Mouse (Mus musculus) adipocyte (in vitro differentiated cells): ENCODE data around the gene Helz.
A peak's percentile ranks its signal among the peaks of the same experiment; 100 is the strongest.
"Not testable (repeated sequence)": the region's sequence is repeated elsewhere in the genome, so short reads cannot be mapped to it uniquely, and the experiment has no call there.

Source experiments
- DNase-seq: peaks from one replicate; pipeline ENCODE4 v3.0.0-alpha.2; 2016; ENCODE audit warnings: low spot score

Helz gene

DNA sequence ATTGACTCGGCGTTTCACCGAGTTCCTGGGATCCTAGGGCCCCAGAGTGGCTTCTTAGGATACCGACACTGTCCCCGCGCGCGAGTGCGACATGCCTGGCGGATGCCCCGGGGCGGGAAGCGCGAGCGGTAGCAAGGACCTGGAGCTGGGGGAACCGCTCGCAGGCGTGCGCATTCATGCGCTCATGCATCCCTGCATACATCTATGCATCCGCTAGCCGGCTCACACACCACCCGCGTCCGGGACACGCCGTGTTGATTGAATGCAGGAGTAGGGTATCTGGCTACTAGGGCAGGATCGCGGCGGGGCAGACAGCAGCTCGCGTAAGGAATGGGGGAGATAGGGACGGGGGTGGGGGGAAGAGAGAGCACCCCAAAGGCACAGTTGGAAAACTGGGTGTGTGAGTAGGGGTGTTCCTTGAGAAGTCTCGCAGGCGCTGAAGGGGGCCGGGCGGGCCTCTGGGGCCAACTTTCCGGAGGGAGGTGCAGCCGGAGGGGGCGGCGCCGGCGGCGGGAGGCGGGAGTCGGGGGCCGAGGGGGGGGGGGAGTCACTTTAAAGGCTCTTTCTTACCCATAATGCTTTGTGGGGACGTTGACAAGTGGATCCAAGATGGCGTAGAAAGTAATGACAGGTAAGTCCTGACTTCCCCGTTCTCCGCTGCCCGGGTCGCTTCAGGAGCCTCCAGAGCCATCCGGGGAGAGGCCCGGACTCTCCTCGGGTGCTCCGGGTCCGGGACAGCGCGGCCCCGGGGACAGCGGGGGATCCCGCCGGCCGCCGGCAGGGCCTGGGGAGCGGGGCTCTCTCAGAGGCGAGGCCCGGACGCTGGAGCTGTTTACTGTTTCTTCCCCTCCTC, at the start of gene Helz:
Gene Helz, plus strand, starts transcription at position 580 of the 853 bp plus-strand sequence.
- DNase-seq, result peak; percentile 79

DNA sequence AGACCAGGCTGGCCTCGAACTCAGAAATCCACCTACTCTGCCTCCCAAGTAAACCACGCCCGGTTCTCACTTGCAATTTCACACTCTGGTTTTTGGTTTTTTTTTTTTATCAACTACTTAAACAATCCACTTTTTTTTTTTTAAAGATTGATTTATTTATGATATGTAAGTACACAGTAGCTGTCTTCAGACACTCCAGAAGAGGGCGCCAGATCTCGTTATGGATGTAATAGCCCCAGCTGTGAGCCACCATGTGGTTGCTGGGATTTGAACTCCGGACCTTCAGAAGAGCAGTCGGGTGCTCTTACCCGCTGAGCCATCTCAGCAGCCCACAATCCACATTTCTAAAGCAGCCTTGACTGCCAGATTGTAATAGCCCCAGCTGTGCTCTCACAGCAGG, 44.9 kb upstream of the Helz start:
- DNase-seq, result no peak

DNA sequence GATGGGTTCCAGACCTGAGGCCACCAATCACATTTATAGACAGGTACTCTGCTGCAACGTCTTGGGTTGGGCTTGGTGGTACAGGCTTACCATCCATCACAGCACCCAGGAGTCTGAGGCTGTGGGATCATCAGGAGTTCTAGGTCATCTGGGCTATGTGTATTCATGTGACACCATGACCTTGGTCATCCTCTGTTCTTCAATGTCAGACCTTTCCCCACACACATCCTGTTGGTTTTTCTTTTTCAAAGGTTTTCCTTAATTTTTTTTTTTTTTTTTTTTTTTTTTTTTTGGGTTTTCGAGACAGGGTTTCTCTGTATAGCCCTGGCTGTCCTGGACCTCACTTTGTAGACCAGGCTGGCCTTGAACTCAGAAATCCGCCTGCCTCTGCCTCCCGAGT, 43.4 kb upstream of the Helz start:
- not testable (repeated sequence) for DNase-seq

DNA sequence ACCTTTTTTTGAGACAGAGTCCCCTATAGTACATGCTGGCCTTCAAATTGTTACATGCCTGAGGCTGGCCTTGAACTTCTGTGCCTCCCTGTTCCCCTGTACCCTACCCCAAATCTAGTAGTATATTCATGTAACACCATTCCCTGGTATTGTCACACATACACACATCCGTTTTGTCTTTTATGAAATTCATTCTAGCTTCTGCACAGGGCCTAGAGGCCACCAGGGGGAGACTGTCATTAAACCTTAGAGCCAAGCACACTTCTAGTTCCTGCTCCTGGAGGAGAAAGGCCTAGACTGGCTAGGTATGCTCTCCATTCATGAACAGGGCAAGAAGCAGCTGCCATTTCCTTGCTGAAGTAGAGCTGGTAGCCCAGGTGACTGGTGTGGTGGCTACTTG, 41.5 kb upstream of the Helz start:
- peak; percentile 38 for DNase-seq

DNA sequence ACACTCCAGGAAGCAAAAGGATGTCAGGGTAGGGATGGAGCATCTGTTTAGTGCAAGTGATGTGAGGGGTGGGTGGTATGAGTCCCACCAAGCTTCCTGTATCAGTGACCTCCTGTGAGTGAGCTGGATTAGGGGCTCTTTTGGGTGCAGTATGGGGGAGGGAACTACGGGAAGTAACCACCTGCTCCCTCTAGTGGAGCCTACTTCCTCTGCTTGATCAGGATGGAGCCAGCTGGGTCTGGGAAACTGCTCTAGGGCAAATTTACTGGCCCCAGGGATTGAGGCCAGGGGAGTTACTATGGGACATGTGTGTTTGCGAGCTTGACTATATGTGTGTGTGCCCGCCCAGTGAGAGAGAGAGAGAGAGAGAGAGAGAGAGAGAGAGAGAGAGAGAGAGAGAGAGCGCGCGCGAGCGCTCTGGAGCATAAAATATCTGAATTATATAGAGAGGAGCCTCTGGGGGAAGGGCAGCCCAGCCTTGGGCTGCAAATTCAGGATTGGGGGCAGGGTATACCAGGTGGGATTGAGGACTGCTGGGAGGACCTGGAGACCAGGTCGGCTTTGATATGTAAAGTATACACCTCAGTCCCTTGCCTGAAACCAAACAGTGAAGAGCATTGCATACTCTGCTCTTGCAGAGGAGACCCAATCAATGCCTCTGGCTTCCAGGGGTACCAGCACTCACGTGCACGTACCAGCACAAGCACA, 37.9 kb upstream of the Helz start:
- peak; percentile 26 for DNase-seq

DNA sequence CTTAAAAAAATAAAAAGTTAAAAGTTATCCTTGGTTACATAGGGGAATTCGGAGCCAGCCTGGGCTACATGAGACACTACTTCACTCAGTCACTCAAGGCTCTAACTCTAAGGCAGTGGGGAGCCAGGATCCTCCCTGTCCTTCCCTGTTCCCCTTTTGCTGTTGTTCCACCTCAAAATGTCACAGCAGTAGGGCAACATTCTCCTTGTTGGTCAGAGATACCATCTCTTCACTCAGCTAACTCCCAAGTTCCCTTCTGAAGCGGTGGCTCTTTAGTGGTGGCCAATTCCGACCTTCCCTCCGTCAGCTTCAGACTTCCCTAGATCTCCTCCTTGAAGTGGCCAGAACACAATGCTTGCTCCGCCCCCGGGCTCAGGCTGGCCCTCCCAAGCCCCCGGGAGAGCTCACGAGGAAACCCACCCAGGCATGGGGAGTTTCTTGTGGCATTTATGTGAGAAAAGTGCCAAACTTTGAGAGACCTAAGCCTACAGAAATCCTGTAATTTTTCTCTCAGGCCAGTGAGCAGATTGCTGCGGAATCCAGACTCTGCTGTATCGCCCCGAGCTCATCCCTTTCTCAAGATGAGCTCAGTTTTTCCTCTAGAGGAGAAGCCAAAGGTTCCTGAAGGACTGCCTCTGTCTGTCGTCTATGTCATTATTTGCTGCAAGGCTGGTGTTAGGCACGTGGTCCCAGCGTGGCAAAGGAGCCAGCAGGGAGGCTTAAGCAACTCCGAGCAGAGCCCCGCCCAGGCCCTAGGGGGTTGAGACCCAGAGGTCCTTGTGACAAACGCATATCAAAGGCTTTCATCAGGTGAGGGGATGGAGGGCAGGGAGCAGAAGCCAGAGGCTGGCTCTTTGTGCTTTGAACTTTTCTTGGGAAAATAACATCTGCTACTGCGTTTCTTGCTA, 37.1 kb upstream of the Helz start:
- DNase-seq, result peak; percentile 46

DNA sequence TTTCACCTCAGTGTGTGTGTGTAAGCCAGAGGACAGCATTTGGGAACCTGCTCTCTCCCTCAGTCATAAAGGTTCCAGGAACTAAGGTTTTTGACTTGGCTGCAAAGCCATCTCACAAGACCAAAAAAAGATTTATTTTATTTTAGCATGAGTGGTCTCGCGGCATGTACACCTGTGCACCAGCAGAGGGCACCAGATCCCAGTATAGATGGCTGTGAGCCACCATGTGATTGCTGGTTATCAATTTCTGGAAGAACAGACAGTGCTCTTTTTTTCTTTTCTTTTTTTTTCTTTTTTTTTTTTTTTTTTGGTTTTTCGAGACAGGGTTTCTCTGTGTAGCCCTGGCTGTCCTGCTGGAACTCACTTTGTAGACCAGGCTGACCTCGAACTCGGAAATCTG, 35.8 kb upstream of the Helz start:
- peak; percentile 71 for DNase-seq

DNA sequence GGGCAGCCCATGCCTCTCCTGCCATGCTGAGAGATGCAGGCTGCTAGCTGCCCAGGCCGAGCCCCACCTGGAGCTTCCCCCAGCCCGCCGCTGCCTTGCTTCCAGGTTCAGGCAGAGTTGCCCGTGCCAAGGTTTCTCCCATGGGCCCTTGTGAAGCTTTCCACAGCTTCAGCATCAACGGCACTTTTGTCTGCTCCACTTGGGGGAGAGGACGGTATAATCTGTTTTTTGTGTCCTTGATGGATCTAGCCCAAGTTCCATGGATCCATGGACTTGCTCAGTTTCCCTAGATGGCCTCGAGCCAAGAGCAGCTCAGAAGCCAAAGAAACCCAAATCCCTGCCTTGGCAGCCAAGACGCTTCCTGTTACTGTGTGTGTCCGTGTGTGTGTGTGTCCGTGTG, 34.7 kb upstream of the Helz start:
- DNase-seq, result peak; percentile 86

DNA sequence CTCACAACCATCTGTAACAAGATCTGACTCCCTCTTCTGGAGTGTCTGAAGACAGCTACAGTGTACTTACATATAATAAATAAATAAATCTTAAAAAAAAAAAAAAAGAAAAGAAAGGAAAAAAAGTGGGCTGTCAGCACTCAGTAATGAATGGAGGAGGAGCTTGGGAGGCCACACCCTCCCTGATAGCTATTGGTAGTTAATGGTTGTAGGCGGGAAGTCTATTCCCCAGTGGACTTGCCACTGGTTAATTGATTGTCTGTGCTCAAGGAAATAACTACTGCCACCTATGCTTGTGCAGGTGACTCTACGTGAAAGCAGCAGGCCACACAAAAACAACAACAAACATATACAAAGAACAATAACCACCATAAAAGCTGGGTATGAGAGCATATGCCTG, 31.3 kb upstream of the Helz start:
- DNase-seq, result no peak

DNA sequence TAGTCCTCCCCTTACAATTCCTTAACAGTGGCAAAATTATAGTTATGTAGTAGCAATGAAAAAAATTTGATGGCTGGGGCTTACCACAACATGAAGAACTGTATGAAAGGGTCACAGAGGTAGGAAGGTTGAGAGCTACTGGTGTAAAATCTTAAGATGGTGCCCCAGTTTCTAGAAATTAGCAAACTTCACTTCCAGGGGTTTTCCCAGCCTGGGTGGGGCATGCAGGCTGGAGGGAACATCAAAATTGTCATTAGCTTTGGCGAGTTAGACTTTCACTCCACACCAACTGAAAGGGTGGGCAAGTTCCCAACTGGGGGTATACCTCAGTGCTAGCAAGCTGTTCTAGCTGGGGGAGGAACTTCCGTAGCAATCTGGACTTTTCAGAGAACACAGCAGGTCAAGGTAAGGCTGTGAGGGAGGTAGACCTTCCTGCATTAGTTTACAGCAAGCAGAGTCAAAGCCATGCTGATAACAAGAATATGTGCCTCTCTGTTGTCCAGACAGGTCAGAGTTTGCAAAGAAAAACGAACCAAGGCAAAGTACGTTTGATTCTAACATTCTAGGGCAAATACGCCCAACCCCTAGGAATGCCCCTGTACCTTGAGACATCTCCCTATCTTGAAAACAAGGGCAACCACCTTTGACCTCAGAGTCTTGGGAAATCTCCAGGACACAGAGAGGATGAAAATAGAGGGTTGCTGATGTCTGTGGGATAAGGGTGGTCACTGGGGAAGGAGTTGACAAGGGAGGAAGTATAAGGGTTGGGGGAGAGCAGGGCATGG, 28.9 kb upstream of the Helz start:
- DNase-seq, result no peak

DNA sequence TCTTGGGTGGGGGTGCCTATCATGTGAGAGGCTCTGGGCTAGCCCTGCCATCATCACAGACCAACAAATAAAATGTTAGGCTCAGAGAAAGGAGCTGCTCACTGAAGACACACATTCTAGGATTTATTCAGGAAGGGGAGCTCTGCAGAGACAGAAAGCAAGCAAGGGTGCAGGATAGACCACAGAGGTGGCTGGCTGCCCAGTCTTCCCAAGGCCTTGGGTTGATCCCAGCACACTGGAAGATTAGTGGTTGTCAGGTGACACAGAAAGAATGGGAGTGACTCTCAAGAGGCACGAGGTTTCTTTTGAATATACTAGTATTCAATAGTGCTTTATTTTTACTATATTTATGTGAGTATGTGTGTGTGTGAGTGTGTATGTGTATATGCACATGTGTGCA, 26.6 kb upstream of the Helz start:
- no peak for DNase-seq

DNA sequence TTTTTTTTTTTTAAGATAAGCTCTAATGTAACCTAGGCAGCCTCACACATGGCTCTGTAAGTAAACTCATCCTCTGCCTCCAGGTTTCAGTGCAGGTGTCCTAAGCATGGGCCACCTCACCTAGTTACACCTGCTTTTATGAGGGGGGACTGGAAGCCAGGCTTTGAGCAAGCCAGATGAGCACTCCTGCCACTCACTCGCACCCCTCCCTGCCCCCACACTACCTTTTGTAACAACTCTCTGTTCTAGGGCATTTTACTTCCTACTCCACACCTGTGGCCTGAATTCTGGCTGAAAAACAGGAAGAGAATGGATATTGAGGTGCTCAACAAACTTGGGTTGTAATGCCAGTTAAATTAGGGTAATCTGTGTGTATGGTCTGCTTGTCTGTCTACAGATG, 22.8 kb upstream of the Helz start:
- no peak for DNase-seq

DNA sequence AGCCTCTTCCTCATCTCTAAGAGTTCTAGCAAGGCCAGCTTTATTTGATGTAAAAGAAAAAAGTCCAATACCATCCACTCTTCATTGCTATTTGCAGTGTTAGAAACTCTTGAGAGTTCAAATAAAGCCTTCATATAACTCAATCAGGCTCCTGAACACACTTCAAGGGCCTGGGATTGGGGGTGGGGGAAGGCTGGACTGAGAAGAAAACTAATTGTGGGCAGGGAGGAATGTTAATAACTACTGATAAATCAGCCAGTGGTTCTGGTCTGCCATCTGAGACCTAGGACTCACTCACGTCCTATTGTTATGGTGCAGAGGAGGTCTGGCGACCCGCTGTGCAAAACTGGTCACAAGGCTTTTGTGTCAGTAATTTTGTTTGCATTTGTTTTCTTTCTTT, 20.1 kb upstream of the Helz start:
- DNase-seq, result no peak

DNA sequence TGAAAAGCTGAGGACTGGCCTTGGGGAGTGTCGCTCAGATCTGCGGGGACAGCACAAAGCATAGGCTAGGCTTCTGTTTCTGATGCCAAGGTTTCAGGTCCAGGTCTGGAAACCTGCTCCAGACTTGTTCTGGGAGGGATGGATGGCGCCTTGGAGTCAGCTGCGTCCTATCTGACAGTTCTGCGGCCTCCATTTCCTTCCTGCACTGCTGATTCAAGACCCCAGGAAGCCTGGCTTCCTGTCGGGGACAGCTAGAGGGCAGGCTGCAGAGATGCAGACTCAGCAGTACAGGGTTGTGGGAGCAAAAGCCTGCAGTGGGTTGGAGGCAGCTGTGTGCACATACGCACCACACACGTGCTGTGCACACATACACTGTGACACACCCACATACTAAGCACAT, 18.4 kb upstream of the Helz start:
- DNase-seq, result no peak

DNA sequence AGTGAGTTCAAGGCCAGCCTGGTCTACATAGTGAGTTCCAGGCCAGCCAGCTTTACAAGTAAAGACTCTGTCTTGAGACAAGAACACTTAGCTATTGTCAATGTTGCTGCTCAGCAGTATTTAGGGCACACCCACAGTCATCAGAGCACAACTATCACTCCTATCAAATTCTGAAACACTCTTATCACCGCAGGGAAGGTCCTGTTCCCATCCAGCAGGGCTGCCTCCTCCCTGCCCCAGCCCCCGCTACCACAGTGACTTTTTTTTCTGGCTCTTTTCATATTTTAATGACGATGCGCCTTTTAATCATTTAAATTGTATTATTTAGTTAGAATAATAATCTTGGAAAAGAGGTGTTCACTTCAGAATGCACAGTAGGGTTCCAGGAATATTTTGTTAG, 16.3 kb upstream of the Helz start:
- no peak for DNase-seq

DNA sequence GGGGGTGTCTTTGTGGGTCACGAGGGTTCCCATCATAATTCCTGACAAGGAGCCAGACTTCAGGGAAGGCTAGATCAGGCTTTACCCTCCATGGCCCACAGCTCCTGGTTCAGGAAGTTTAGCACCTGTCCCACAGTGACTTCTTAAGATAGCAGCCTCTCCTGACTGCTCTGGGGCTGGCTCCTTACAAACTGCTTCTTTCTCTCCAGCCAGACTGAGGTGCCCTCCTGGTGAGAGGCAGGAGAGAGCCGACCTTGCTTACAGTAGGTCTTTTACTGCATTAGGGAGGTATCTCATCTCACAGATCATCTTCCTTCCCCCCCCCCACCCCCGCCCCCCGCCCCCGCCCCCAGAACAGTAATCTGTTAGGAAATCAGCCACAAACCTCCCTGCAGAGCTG, 15.5 kb upstream of the Helz start:
- no peak for DNase-seq

DNA sequence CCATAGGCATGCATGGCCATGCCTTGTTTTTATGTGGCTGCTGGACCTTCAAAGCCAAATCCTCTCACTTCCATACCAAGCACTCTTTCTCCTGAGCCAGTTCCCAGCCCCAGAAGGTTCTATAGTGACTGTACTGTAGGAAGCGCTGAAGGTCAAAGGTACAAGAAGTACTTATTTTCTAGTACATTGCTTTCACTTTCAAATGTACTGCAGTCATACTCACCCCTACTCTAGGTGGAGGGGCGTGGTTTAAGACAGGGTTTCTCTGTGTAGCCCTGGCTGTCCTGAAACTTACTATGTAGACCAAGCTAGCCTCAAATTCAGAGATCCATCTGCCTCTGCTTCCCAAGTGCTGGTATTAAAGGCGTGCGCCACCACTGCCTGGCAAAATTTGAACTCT, 8.7 kb upstream of the Helz start:
- DNase-seq, result no peak

DNA sequence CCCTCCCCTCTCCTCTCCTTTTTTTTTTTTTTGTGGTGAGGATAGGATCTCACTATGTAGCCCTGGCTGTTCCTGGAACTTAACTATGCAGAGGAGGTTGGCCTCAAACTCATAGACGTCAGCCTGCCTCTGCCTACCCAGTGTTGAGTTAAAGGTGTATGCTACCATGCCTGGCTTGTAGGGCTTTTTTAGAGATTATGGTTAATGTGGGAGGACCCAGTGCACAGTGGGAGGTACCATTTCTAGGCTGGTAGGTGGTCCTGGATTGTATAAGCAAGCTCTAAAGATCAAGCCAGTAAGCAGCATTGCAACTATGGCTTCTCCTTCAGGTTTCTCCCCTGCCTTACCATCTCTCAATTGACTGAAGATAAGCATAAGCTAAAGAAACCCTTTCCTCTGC, 7.4 kb upstream of the Helz start:
- DNase-seq, result no peak

DNA sequence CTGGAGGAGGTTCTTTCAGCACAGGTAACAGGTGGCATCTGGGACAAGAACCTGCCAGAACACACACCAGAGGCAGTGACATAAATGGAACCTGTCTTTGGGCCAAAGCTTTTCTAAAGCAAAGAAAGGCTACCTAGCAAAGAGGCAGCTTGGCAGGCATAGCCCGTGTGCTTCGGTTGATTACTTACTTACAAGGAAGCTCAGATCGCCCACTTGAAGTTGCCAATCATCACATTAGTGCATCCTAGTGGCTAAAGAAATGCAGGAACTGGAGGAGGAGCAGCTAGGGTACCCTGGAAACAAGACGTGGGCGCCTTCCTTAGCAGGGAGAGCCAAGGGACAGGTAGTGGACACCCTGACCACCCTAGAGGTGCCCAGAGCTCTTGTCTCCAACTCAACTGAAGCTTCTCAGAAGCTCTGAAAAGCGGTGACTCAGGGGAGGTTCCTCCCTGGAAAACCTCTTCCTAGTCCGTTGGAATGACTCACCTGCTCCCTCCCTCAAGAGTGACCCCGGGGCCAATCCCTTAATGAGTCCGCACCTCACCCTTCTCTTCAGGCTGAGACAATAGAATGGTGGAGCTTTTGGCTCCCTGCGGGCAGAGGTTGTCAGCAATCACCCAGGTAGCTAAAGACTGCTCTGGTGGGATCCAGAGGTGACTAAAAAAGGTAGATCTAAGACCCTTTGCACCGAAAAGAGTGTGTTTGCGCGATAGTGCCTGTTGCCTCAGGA, 1.8 kb upstream of the Helz start:
- DNase-seq, result no peak

DNA sequence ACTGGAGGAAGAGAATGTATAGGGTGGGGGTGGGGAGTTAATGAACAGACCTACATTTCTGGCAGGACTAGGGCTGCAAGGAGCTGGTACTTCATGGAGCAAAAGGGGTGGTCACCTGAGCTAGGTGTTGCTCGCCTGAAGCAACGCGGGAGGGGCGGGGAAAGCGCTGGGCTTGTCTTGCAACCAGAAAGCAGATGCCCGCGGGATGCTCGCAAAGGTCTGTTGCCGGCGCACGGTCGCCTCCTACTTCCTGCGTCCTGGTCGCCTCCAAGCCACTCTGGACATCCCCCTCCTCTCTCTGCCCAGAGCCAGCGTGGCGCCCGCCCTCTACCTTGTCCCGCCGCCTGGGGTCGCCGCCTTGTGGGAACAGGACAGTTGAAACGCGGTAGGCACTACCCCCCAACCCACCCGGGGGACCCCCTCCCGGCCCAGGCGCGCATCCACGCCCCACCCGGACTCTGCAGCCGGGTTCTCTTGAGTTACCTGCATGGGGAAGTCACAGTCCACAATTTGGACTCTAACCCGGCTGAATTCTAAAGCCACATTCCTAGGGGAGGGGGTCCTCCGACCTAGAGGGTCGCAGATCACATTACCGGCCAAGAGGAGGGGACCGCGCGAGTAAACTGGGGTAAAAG, 946 bp upstream of the Helz start:
- DNase-seq, result no peak
